Mouse (Mus musculus) heart, postnatal 0 days (tissue): ENCODE data around the gene Cux2.

Experiments used
- CTCF ChIP-seq: IDR thresholded peaks from 2 replicates; pipeline ENCODE4 v1.5.1; 2016; ENCODE audit warnings: antibody characterized with exemption, control low read depth, low read depth
- EP300 ChIP-seq: IDR thresholded peaks from 2 replicates; pipeline ENCODE4 v1.6.1; 2016; ENCODE audit warnings: antibody characterized with exemption, low read depth

DNA sequence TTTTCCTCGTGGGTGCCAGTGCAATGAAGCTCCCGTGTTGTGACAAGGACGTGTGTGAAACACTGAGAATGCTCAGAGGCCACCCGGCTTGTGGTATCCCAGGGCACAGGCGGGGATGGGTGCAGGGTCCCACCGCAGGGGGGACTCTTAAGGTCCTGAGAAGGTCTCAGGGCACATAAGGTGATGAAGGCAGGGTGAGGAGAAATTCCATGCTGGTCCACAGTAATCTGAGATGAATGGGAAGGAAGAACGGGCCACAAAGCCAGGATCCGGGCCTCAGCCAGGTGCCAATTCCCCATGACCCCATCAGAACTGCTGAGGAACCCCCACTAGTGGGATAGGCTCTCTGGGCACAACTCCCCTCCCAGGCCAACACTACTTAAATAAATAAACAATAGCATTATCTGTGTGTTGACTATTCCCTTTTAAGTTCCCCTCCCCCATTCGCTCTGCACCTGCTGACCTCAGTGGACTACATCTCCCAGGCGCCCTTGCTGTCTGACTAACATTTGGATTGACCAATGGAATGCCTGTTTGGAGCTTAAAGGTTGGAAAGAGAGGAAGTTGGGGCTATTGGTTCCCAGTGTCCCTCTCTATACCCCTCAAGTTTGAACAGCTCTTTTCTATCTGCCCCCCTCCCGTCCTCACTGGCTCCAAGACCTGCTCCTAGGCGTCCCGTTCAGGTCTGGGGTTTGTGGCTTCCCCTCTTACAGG, 4.4 kb upstream of the Cux2 start:
- TF ChIP-seq CTCF = no peak
- TF ChIP-seq EP300 = no peak
